Mouse (Mus musculus) liver, embryonic 11.5 days (tissue): Measurements from ENCODE around the gene Rpl19. TPM values are rescaled to one million over a fixed set of nuclear protein-coding genes. Genes with fewer than 3 reads are reported as not detected.

Experiments used
- ATAC-seq: fragments of 200-750 bp; cut with Nextera tagmentation; replicated peaks from 2 replicates; pipeline ENCODE4 v1.8.0; 2017; ENCODE audit warnings: moderate number of reproducible peaks, mild to moderate bottlenecking, moderate TSS enrichment, moderate library complexity; ENCODE audit not compliant: low FRiP score
- DNase-seq: peaks from one replicate; pipeline ENCODE4 v3.0.0-alpha.2; 2017; ENCODE audit warnings: low spot score
- H3K27ac ChIP-seq: fragments of 300-500 bp; sonication (generic); 2 replicates; pipeline ENCODE4 v1.5.1; 2014; ENCODE audit warnings: mild to moderate bottlenecking, low read depth, low read length, control low read depth
- H3K27me3 ChIP-seq: fragments of 300-500 bp; sonication (generic); replicated peaks from 2 replicates; pipeline ENCODE4 v1.6.1; 2014; ENCODE audit warnings: low read length, mixed read lengths; ENCODE audit not compliant: control insufficient read depth, insufficient read depth
- H3K36me3 ChIP-seq: fragments of 300-500 bp; sonication (generic); 2 replicates; pipeline ENCODE4 v1.6.1; 2014; ENCODE audit warnings: mild to moderate bottlenecking, low read length, moderate library complexity, mixed read lengths; ENCODE audit not compliant: control insufficient read depth, insufficient read depth
- H3K4me1 ChIP-seq: fragments of 300-500 bp; sonication (generic); replicated peaks from 2 replicates; pipeline ENCODE4 v1.6.1; 2014; ENCODE audit warnings: low read length, mixed read lengths; ENCODE audit not compliant: control insufficient read depth, insufficient read depth
- H3K4me2 ChIP-seq: fragments of 300-500 bp; sonication (generic); 2 replicates; pipeline ENCODE4 v1.6.1; 2014; ENCODE audit warnings: mild to moderate bottlenecking, control low read depth, moderate library complexity
- H3K4me3 ChIP-seq: fragments of 300-500 bp; sonication (generic); 2 replicates; pipeline ENCODE4 v1.5.1; 2014; ENCODE audit warnings: low read depth, low read length, control low read depth
- H3K9ac ChIP-seq: fragments of 300-500 bp; sonication (generic); 2 replicates; pipeline ENCODE4 v1.6.1; 2014; ENCODE audit warnings: low read depth, low read length, control low read depth
- H3K9me3 ChIP-seq: fragments of 300-500 bp; sonication (generic); 2 replicates; pipeline ENCODE4 v1.6.1; 2016; ENCODE audit warnings: low read length, inconsistent platforms, mixed read lengths; ENCODE audit not compliant: control insufficient read depth
- WGBS: fragments of 180-500 bp; shearing (Covaris S2); extraction: QIAGEN DNeasy Blood & Tissue Kit; methylation state at CpG from one replicate; pipeline ENCODE4 v1.1.7; 2014; 5-methylcytosine and 5-hydroxymethylcytosine counted together
- polyA plus RNA-seq: library from polyadenylated mRNA; unstranded; fragments of >200 nt; fragmentation: Nextera tagmentation; extraction: Ambion mirVana; gene quantifications from 2 replicates; pipeline ENCODE4 v1.2.1, GENCODE M21; 2014

Rpl19 gene
- polyA plus RNA-seq, 1 experiment from 2014 or later = 1,422 TPM

DNA sequence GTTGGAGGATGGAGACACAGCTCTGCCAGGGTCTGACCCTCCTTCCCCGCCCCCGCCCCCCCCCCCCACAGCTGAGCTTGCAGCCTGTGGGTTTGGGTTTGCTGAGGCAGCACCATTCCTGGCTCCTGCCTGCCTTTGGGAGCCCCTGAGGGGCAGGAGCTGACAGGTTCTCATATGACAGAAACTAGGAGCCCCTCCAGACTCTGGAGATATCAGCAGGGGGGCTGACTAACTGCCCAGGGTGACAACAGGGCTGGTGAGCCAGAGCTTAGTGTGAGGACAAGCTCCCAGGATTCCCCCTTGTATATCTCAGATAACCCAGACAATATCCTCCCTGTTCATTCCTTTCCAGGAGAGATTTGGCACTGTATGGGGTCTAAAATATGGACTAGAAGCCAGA, 24.4 kb downstream of the Rpl19 start:
- H3K4me2 ChIP-seq = no peak overlapping the region

DNA sequence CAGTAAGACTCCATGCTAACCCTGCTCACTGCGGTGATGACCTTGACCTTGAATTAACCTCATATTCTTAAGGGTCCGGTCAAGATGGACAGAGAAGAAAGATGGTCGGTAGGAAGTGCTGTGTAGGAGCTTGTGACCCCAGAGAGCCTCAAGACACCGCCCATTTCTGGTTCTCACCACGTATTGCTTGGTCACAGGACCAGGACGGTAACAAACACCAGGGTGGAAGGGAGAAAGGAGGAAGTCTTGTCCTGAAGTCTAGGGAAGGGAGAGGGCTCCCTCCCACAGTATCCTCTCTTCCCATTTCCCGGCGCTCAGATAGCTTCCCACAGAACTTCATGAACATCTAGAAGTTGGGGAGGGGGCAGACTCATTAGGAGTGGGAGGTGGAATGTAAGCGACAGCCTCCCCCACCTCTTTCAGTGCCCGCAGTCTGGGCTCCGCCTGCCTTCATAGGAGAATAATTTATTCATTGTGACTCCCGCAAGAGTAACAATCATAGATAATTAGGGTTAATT, 25.2 kb downstream of the Rpl19 start:
- DNase-seq (no peak), ATAC-seq (no peak)
- Histone ChIP-seq H3K4me2 (no peak overlapping the region; the same call in 1 of the 2 replicates), H3K4me3 (no peak overlapping the region; the same call in 1 of the 2 replicates), H3K36me3 (no peaks in the 10 kb centered on the region), H3K4me1 (peaks cover 10% of the 10 kb centered on the region), H3K9ac (no peak overlapping the region), H3K9me3 (no peaks in the 10 kb centered on the region), H3K27me3 (peaks cover 74% of the 10 kb centered on the region), H3K27ac (no peak overlapping the region)
- 7% methylated on average over 12 of the region's 12 CpGs for WGBS

More for the DNA sequence above, 24.4 kb downstream of the Rpl19 start:
- Histone ChIP-seq H3K4me1 (peaks cover 10% of the 10 kb centered on the region), H3K9ac (no peak overlapping the region), H3K27ac (no peak overlapping the region), H3K9me3 (no peaks in the 10 kb centered on the region), H3K36me3 (no peaks in the 10 kb centered on the region), H3K27me3 (peaks cover 74% of the 10 kb centered on the region), H3K4me3 (no peak overlapping the region)
- ATAC-seq (no peak), DNase-seq (no peak)
- 60% methylated on average over 1 of the region's 2 CpGs for WGBS

DNA sequence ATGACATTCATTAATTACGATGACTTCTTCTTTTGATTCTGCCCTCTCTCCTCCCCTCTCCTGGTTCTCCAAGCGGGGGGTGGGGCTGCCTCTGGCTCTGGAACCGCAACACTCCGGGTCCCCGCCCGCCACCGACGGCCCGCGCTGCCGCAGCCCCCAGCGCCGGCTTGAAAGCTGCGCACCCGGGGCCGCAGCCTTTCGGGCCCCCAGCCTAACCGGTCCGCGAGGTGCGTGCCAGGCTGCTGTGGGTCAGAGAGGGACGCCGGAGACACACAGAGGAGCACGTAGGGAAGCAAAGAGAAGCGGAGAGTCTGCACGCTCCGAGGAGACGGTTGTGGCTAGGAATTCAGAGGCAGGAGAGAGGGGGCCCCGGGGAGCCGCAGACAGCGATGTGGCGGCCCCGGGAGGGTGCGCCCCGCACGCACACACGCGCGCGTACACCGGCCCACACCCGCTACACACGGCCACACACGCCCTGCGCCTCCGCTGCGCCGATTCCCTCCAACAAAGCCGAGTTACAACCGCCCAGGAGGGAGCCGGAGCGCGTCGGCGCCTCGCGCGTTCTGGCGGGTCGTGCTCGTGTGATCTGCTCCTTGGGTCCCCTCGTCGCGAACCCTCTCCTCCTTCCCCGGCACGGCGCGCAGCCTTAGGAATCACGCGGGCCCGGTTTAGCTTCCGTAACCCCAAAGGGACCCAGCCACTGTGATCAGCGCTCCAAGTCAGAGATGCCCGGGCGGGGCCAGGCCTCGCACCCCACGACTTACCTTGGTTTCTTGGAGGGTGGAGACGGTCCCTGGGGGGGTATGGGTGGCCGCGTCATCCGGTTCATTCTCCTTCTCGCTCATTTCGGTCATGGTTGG, 25.8 kb downstream of the Rpl19 start:
- WGBS = 2% methylated on average over 76 of the region's 83 CpGs
- H3K4me2 ChIP-seq = peak overlapping the region; percentile 64
- H3K27me3 ChIP-seq = peaks cover 77% of the 10 kb centered on the region
- H3K36me3 ChIP-seq = no peaks in the 10 kb centered on the region
- peaks cover 10% of the 10 kb centered on the region for H3K4me1 ChIP-seq
- DNase-seq (peak; percentile 52), ATAC-seq (no peak)
- no peak overlapping the region for H3K27ac ChIP-seq
- H3K4me3 ChIP-seq = peak overlapping the region; percentile 42
- no peaks in the 10 kb centered on the region for H3K9me3 ChIP-seq
- H3K9ac ChIP-seq = no peak overlapping the region

DNA sequence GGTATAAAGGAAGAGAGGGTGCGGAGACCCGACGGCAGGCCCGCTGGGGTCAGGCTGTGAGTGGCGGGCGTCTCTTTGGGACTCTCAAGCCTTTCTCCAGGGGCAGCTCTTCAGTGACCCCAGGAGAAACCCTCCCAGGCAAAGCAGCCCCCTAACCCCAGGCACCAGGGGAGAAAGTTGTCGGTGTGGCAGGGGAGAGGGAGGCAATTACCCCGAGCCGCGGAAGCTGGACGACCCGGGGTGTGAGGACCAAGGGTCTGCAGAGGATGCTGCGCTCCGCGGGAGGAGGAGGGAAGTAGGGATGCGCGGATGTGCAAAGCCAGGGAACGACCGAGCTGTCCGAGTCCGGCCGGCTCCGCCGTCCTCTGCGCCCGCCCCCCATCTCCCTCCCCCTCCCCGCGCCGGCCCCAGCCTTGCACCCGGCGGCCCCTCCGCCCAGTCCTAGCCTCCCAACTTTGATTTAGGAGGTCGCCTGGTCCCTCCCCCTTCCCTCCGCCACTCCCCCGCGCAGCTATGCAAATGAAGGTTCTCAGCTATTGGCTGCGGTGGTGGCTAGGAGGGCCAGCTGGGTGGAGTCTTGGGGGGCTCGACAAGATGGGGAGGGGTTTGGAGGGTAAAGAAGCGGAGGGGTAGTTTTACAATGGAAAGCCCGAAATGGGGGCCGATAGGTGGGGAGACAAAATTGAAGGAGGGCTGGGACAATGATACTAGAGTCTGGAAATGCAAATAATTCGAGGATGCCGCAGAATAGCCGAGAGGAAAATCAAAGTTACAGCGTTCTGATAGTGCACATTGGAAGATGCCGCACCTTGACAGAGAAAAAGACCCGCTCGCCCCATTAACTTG, 26.7 kb downstream of the Rpl19 start, which contains the start of gene Stac2:
TSS of gene Stac2 (minus strand) at position 474 of the 846 bp plus-strand sequence.
- DNase-seq (peak; percentile 82), ATAC-seq (peak; percentile 68)
- Histone ChIP-seq H3K27ac (no peak within 1 kb of the TSS), H3K27me3 (peaks cover 71% of the 10 kb centered on the region), H3K4me3 (peak within 1 kb of the TSS; percentile 42), H3K4me2 (peak within 1 kb of the TSS; percentile 64), H3K9ac (no peak within 1 kb of the TSS), H3K4me1 (peaks cover 10% of the 10 kb centered on the region), H3K36me3 (no peaks in the 10 kb centered on the region), H3K9me3 (no peaks in the 10 kb centered on the region)
- 3% methylated on average over 44 of the region's 48 CpGs for WGBS

DNA sequence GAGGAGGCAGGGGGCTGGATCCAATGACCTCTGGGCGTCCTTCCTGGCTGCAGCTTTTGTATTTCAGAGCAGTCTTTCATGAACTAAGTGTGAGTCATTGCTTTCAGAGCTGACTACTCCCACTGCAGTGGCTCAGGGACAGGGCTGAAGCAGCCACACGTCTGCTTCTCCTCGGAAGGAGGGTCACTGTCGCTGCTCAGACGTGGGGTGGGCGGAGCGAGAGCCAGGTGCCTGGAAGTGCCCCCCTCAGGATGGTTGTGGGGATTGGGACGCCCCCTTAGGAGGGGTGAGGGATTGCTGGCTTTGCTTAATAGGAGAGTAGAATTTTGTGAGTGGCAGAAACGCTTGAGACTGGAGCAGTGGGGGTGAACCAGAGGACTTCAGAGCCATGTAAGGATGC, 31.0 kb downstream of the Rpl19 start:
- peaks cover 35% of the 10 kb centered on the region for H3K27me3 ChIP-seq
- ATAC-seq (no peak), DNase-seq (no peak)
- no peak overlapping the region for H3K27ac ChIP-seq
- H3K9ac ChIP-seq = no peak overlapping the region
- no peaks in the 10 kb centered on the region for H3K36me3 ChIP-seq
- H3K9me3 ChIP-seq = no peaks in the 10 kb centered on the region
- H3K4me2 ChIP-seq = no peak overlapping the region
- WGBS = 21% methylated on average over 9 of the region's 9 CpGs
- peaks cover 6% of the 10 kb centered on the region for H3K4me1 ChIP-seq
- no peak overlapping the region for H3K4me3 ChIP-seq

DNA sequence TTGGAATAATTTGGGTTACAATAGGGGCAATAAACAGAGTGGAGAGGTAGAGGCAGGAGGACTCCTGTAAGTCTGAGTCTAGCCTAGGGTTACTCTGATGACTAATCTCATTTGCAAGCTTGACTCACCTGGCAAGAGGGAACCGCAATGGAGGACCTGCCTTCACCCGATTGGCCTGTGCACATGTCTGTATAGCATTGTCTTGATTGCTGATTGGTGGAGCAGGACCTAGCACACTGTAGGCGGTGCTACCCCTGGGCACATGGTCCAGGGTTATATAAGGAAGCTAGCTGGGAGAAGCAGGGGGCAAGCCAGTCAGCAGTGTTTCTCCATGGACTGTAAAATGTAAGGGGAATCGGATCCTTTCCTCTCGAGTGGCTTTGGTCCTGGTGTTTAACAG, 31.5 kb downstream of the Rpl19 start:
- no peak overlapping the region for H3K4me2 ChIP-seq
- peaks cover 30% of the 10 kb centered on the region for H3K27me3 ChIP-seq
- no peaks in the 10 kb centered on the region for H3K9me3 ChIP-seq
- DNase-seq = no peak
- 73% methylated on average over 5 of the region's 5 CpGs for WGBS
- H3K4me3 ChIP-seq = no peak overlapping the region
- no peaks in the 10 kb centered on the region for H3K36me3 ChIP-seq
- peaks cover 1% of the 10 kb centered on the region for H3K4me1 ChIP-seq
- H3K9ac ChIP-seq = no peak overlapping the region
- no peak for ATAC-seq
- H3K27ac ChIP-seq = no peak overlapping the region

DNA sequence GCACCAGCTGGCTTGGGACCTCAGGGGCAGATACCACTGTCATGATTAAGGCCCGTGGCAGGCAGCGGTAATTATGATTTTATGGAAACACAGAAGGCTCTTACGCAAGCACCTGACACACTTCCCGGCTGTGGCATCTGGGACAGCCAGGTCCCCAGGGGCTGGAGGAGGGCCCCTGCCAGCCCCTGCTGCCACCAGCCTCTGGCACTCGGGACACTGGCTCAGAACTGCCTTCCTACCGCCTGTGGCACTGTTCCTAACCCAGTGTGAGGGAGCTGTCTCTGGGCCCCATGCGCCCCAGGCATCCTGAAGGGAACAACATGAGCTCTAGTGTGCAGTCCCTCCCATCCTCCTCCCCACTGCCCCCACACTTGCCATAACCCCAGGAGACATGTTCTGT, 33.2 kb downstream of the Rpl19 start:
- Histone ChIP-seq H3K9ac (no peak overlapping the region), H3K27ac (no peak overlapping the region), H3K27me3 (peaks cover 14% of the 10 kb centered on the region), H3K4me1 (no peaks in the 10 kb centered on the region), H3K4me2 (no peak overlapping the region), H3K36me3 (no peaks in the 10 kb centered on the region), H3K4me3 (no peak overlapping the region), H3K9me3 (no peaks in the 10 kb centered on the region)
- DNase-seq = no peak
- WGBS = 68% methylated on average over 7 of the region's 7 CpGs
- no peak for ATAC-seq

DNA sequence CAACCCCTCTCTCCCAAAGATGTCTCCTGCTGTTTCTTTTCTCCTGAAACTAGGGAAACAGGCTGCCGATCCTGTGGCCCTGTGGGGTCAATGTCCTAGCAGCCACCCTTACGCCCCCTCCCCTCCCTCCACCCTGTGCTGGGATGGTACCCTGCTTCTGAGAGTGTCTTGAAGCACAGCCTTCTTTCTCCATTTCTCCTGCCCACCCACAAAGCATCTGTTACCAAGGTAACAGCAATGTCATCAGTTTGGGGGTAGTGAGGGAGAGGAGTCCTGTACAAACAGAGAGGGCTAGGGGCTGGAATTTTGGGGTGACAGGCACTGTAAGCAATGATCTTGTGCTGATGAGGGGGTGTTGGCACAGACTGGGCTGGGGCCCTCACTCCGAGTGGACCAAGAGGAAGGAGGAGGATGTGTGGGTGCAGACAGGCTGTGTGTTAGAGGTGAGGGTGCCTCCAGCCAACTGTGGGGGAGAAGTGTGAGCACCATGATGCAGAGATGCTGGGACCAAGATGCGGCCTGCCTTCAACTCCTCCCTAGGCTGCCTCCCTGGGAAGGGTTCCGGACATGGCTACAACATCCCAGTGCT, 33.7 kb downstream of the Rpl19 start:
- DNase-seq (no peak), ATAC-seq (no peak)
- Histone ChIP-seq H3K9ac (no peak overlapping the region), H3K36me3 (no peaks in the 10 kb centered on the region), H3K4me3 (no peak overlapping the region), H3K4me1 (no peaks in the 10 kb centered on the region), H3K27ac (no peak overlapping the region), H3K9me3 (no peaks in the 10 kb centered on the region), H3K4me2 (no peak overlapping the region), H3K27me3 (peaks cover 10% of the 10 kb centered on the region)
- WGBS = 67% methylated on average over 5 of the region's 5 CpGs
